Mouse (Mus musculus): ENCODE data around the gene Pttg1ip.

The Pttg1ip gene

GRCm38 (mm10) chr10:77638956-77639355 lies 57.4 kb downstream of the Pttg1ip start:
- DNase-seq (ENCODE audit: low spot score in 2 of 2), result no peak

DNA sequence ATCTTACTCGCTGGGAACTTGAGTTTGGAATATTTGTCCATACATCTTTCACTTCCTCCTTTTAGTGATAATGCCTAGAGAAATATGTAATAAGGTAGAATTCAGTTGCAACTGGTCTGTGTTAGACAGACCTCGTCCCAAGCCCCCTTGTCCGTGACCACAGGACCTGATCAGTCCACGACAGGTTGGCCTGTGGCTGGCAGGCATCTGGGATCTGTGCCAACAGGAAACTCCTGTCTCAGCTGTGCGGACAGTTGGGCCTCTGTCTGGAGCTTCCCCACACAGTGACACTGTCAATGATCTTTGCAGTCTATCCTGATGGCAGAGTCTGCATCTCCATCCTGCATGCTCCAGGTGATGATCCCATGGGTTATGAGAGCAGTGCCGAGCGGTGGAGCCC lies 61.6 kb downstream of the Pttg1ip start:
- DNase-seq (ENCODE audit: low spot score in 2 of 2), result no peak

- DNase-seq (ENCODE audit: low spot score in 2 of 2), result no peak
These were observed 64.1 kb downstream of the Pttg1ip start for GRCm38 (mm10) chr10:77645571-77645970.

DNA sequence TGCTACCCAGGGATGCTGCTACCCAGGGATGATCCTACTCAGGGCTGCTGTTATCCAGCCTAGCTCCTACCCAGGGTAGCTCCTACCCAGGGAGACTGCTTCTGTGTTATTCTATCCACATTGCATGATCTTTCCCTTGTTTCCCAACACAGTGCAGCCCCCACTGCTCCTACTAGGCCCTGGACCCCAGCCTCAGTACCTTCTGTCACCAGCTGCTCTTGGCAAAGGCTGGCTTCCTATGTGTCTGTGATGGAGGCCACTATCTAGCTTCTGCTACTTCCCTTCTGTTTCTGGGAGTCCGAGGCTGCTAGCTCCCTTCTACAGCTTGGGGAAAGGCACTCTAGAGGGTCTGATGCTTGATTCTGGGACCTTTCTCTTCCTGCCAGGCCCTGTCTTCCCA lies 65.9 kb downstream of the Pttg1ip start:
- no peak for DNase-seq (ENCODE audit: low spot score in 2 of 2)

- DNase-seq (ENCODE audit: low spot score in 2 of 2), result no peak
These were observed 66.4 kb downstream of the Pttg1ip start for GRCm38 (mm10) chr10:77647901-77648300.
